Mouse (Mus musculus) CD4-positive, CD25-positive, alpha-beta regulatory T cell, adult 4 months (primary cell): ENCODE data around the gene Qdpr. TPM values are rescaled to one million over a fixed set of nuclear protein-coding genes. Genes with fewer than 3 reads are reported as not detected.

Experiments
- ATAC-seq: one replicate; pipeline ENCODE4 v1.8.0; 2017
- polyA plus RNA-seq, 2 experiments: library from polyadenylated mRNA; unstranded; fragments of 100-300 nt; shearing (Covaris generic); gene quantifications; one replicate each; pipeline ENCODE4 v1.2.1; 2017

Qdpr gene
- polyA plus RNA-seq = 10 to 100 TPM; 51.4 to 58.5 TPM

GRCm38 (mm10) chr5:45449831-45450716 is at the start of gene Qdpr:
Qdpr (minus strand) TSS chr5:45450236.
- ATAC-seq = peak; percentile 94

GRCm38 (mm10) chr5:45497564-45497963 is 47.5 kb upstream of the Qdpr start:
- no peak for ATAC-seq

- no peak for ATAC-seq
Observed at GRCm38 (mm10) chr5:45496930-45497550, 47.0 kb upstream of the Qdpr start.

- no peak for ATAC-seq
Observed at GRCm38 (mm10) chr5:45496479-45496878, 46.4 kb upstream of the Qdpr start.

DNA sequence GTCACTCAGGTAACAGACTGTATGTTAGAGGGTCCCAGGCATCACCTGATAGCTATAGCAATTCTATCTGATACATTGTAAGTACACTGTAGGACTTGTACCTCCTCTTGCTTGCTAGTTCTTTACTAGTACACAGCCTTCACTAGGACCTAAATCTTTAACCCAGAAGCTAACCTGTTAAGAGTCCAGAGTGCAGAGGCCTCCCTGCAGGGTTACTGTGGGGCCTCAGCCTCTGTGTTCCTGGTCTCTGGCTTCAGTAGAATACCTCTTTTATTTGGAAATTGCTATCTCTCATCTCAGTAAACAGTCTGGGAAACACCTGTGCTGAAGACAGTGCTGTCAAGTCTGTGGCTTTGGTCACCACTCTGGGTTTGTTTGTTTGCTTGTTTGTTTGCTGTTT is 46.0 kb upstream of the Qdpr start:
- ATAC-seq = no peak

GRCm38 (mm10) chr5:45495429-45495975 is 45.5 kb upstream of the Qdpr start:
- no peak for ATAC-seq

- ATAC-seq = no peak
Observed at GRCm38 (mm10) chr5:45494093-45494755, 44.2 kb upstream of the Qdpr start.

DNA sequence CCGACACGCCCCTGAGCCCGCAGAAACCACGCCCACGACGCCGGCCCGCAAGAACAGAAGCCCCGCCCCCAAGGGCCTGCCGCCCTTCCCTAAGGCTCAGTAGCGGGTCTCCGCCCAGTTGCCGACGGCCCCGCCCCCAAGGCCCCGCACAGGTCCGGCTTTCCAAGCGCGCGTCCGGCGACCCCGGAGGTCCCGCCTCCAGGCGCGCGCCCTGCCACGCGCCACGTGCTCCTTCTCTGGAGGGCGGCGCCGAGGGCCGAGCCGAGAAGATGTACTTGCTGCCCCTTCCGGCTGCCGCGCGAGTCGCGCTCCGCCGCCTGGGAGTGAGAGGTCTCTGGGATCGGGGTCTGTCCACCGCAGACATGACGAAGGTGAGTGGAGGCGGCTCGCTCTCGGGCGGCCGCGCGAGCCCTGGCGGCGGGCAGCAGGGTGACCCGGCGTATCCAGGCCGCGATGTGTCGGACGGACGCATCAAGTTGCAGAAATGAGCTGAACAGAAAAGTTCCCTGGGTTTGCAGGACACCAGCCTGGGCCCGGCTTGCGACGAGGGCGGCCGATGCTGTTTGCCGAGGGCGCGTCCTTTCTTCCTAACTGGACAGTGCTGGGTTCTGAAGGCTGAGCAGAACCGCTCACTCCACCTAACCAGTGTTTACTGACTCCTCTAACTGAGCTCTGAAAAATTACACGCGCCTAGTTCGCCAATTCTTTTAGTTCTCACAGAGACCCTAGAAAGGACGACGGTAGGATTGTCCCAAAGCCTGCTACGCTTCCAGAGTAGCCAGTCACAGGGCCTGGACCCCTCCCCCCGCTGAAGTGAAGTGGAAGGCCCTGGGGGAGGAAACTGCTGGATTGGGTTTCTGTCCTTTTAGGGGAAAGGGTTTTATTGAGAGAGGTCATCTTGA is 43.4 kb upstream of the Qdpr start, which contains the start of gene Lap3:
TSS of gene Lap3 (plus strand) at position 184 of the 902 bp plus-strand sequence.
- ATAC-seq = peak; percentile 95

DNA sequence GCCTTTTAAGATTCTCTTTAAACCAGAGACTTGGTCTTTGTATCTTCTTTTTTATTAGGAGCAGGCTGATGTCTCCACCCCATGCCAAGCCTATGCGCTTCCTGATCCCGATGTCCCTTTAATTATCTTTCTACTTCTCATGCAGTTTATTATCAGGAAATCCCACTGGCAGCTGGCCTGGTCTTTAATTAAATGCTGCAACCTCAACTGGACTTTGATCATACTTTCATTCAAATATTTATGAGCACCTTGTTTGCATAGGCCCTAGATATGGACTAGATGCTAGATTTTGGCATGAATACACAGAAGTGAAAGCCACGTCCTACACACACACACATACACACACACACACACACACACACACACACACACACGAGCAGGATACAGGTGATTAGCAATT is 41.7 kb upstream of the Qdpr start:
- no peak for ATAC-seq

DNA sequence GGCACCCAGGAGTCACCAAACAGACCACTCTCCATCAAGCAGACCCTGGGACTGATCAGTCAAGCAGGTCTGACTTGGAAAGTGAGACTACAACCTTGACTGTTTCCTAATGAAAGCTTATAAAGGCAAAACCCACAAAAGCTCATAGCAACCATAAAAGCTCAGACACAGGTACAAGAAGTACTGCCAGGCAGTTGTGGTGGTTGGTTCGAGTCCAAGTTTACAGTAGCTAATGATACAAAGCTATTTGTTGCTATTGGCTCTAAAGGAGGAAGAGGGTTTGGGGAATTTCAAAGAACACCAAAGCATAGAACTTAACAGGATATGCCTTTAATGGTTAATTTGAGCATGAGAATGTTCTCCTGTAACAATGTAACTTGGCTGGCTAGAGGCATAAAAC is 33.6 kb upstream of the Qdpr start:
- ATAC-seq = no peak

GRCm38 (mm10) chr5:45482607-45483006 is 32.6 kb upstream of the Qdpr start:
- ATAC-seq = no peak

GRCm38 (mm10) chr5:45481125-45481524 is 31.1 kb upstream of the Qdpr start:
- ATAC-seq = no peak

- no peak for ATAC-seq
Observed at GRCm38 (mm10) chr5:45480066-45480465, 30.0 kb upstream of the Qdpr start.

DNA sequence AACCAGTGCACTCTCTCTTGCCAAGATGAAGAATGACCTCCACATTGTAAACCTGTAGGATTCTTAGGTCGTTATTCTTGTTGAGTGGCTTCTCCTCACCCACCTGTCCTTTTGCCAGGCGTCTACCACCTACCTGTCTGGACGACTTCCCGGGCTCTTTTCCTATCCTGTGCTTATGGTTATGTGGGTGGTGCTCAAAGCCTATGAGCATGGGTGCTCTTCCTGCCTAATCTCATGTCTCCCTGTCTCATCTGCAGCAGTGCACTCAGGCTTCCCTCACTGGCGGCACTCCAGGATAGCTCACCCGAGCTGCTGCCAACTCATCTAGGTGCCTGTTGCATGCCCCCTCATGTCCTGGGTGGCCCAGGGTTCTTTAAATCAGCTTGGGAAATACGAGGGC is 27.6 kb upstream of the Qdpr start:
- ATAC-seq = no peak

- no peak for ATAC-seq
Observed at GRCm38 (mm10) chr5:45476288-45476687, 26.3 kb upstream of the Qdpr start.

DNA sequence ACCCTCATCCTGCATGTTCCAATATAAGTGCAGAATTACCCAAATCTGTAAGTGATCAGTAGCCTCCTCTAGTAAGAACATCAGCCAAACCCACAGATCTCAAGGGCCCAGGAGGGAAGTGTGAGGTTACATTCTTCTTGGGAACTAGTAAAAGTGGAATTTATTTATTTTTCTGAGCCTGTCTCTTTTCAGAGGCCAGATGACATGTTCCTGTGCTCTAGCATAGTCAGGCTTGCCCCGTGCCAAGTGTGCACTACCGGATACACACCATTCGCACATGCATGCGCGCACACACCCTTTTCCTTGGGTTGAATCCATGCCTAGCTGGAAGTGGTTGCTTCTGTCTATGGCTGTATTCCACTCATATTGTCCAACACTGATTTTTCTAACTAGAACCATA is 25.7 kb upstream of the Qdpr start:
- ATAC-seq = no peak

DNA sequence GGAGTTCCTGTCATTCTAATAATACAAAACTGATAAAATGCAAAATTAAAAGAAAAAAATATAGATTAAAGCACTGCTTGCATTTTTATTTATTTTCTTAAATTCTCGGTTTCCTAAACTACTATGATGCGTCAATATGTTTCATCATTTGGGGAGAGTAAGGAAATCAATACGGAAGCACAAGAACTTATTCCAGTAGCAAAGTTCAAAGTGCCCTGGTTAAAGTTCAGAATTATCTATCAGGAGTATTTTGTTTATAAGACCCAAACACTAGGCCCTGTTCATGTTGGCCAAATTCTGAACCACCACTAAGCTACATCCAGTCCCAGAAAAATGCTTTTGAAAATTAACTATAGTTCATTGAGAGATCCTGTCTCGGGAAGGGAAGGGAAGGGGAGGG is 24.7 kb upstream of the Qdpr start:
- no peak for ATAC-seq

GRCm38 (mm10) chr5:45474215-45474614 is 24.2 kb upstream of the Qdpr start:
- peak; percentile 88 for ATAC-seq

- no peak for ATAC-seq
Observed at GRCm38 (mm10) chr5:45473521-45473920, 23.5 kb upstream of the Qdpr start.

DNA sequence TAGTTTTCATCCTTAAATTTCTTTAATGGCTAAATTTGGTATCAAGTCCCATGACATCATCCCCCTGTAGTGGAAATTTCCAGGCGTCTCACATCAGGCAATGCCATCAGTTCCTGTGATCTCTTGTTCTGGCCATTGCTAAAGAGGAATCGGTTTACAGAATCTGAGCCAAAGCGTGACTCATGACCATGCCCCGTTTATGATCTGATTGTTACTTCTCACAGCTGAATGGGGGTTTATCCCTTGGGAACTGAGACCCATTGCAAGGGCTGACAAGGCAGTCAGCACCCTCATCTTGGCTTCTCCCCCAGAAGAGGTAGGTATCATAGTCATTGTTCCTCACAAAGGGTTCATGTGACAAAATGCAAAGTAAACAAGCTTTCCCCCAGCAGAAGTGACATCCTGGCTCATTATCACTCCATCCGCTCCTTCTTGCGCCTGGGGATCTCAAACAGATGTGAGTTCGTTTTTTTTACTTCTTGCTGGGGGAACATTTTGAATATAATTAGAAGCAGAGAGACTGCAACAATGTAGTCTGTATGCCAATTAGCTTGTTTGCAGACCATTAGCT is 22.9 kb upstream of the Qdpr start:
- no peak for ATAC-seq

- ATAC-seq = no peak
Observed at GRCm38 (mm10) chr5:45454456-45454855, 4.4 kb upstream of the Qdpr start.

- no peak for ATAC-seq
Observed at GRCm38 (mm10) chr5:45453451-45453850, 3.4 kb upstream of the Qdpr start, which contains the start of gene Clrn2. Clrn2 (plus strand) TSS chr5:45453751.
